Mouse (Mus musculus) adrenal gland, postnatal 25 days (tissue): ENCODE results near the gene Secisbp2. TPM values are rescaled to one million over a fixed set of nuclear protein-coding genes. Genes with fewer than 3 reads are reported as not detected.
"Not testable (repeated sequence)": the region's sequence is repeated elsewhere in the genome, so short reads cannot be mapped to it uniquely, and the experiment has no call there.

Experiments used
- DNase-seq: peaks from one replicate; pipeline ENCODE4 v3.0.0; 2021; ENCODE audit warnings: mixed read lengths
- long read RNA-seq: library from polyadenylated mRNA; stranded (forward); transcript quantifications from one replicate; pipeline ENCODE4 v2.0.0, GENCODE M21; 2021
- total RNA-seq: library from RNA; stranded (reverse); gene quantifications from 2 replicates; pipeline ENCODE4 v1.2.3, GENCODE M21; 2021

The Secisbp2 gene
- total RNA-seq: 32.4 and 32.8 TPM in 2 replicates
- long read RNA-seq, transcript Secisbp2-201 (17 exons, 3,328 nt): major isoform, 6 of 20 reads
- long read RNA-seq, partial matches to known transcripts: 10 of 20 reads
- long read RNA-seq, other reads (novel, unspliced or antisense): 4 of 20 reads

GRCm38 (mm10) chr13:51651408-51652064 lies at the start of gene Secisbp2:
Gene Secisbp2, plus strand, starts transcription at chr13:51651697.
- peak; percentile 95 for DNase-seq

GRCm38 (mm10) chr13:51602764-51603163 lies 48.7 kb upstream of the Secisbp2 start:
- no peak for DNase-seq

- DNase-seq: no peak
Measured at GRCm38 (mm10) chr13:51603221-51603893, 48.1 kb upstream of the Secisbp2 start.

GRCm38 (mm10) chr13:51603894-51604244 lies 47.6 kb upstream of the Secisbp2 start:
- no peak for DNase-seq

GRCm38 (mm10) chr13:51609231-51609630 lies 42.3 kb upstream of the Secisbp2 start:
- DNase-seq: no peak

- DNase-seq: no peak
Measured at GRCm38 (mm10) chr13:51611060-51611459, 40.4 kb upstream of the Secisbp2 start.

GRCm38 (mm10) chr13:51611500-51611899 lies 40.0 kb upstream of the Secisbp2 start:
- no peak for DNase-seq

- no peak for DNase-seq
Measured at GRCm38 (mm10) chr13:51615815-51616214, 35.7 kb upstream of the Secisbp2 start.

GRCm38 (mm10) chr13:51616417-51617044 lies 35.0 kb upstream of the Secisbp2 start:
- no peak for DNase-seq

- no peak for DNase-seq
Measured at GRCm38 (mm10) chr13:51617306-51617705, 34.2 kb upstream of the Secisbp2 start.

- DNase-seq: peak; percentile 59
Measured at GRCm38 (mm10) chr13:51617861-51618260, 33.6 kb upstream of the Secisbp2 start.

GRCm38 (mm10) chr13:51618602-51619001 lies 32.9 kb upstream of the Secisbp2 start:
- DNase-seq: no peak

GRCm38 (mm10) chr13:51622626-51623025 lies 28.9 kb upstream of the Secisbp2 start:
- no peak for DNase-seq

- no peak for DNase-seq
Measured at GRCm38 (mm10) chr13:51623678-51624077, 27.8 kb upstream of the Secisbp2 start.

- DNase-seq: no peak
Measured at GRCm38 (mm10) chr13:51628273-51628848, 23.1 kb upstream of the Secisbp2 start.

- no peak for DNase-seq
Measured at GRCm38 (mm10) chr13:51631354-51631992, 20.0 kb upstream of the Secisbp2 start.

GRCm38 (mm10) chr13:51632560-51633218 lies 18.8 kb upstream of the Secisbp2 start:
- no peak for DNase-seq

- DNase-seq: not testable (repeated sequence)
Measured at GRCm38 (mm10) chr13:51635384-51635783, 16.1 kb upstream of the Secisbp2 start.

GRCm38 (mm10) chr13:51638958-51639357 lies 12.5 kb upstream of the Secisbp2 start:
- DNase-seq: no peak

GRCm38 (mm10) chr13:51641424-51641823 lies 10.1 kb upstream of the Secisbp2 start:
- DNase-seq: no peak

GRCm38 (mm10) chr13:51642171-51642778 lies 9.2 kb upstream of the Secisbp2 start:
- DNase-seq: no peak
